Mouse (Mus musculus): ENCODE data around the gene Fgfr2.

The Fgfr2 gene

DNA sequence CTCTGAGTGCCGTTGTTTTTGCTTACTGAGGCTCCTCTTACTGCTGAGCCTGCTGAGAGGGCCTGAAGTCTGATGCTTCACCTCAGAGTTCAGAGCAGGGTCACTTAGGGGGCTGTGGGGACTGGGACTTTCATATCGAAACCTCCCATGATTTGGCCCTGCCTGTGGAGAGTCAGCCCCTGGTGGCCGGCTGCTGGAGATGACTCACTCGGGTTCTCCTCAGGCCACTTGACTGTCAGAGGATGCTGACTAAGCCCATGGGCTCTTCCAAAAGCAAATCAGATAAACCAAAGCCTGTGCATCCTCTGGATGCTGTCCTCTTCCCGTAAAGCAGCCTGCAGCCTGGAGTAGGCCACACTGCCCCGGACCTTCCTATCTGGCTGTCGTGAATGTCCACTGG, 2154.6 kb downstream of the Fgfr2 start:
- DNase-seq (ENCODE audit: low read depth): peak; percentile 75

DNA sequence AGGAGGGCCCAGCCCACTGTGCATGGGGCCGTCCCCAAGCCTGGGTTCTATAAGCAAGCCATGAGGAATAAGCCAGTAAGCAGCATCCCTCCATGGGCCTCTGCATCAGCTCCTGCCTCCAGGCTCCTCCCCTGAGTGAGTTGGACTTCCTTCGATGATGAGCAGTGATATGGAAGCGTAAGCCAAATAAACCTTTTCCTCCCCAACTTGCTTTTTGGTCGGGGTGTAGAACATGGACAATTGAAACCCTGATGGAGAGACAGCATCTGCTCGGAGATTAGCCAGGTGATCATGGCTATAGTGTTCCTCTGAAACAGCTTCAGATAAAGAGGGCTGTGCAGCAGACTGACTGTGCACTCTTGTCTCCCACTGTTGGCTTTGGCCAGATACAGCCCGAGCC, 2155.2 kb downstream of the Fgfr2 start:
- DNase-seq (ENCODE audit: low read depth): no peak

- DNase-seq (ENCODE audit: low read depth): no peak
Observed at GRCm38 (mm10) chr7:130966876-130967275, 2156.3 kb downstream of the Fgfr2 start.

- no peak for DNase-seq (ENCODE audit: low read depth)
Observed at GRCm38 (mm10) chr7:130966451-130966850, 2156.7 kb downstream of the Fgfr2 start.

DNA sequence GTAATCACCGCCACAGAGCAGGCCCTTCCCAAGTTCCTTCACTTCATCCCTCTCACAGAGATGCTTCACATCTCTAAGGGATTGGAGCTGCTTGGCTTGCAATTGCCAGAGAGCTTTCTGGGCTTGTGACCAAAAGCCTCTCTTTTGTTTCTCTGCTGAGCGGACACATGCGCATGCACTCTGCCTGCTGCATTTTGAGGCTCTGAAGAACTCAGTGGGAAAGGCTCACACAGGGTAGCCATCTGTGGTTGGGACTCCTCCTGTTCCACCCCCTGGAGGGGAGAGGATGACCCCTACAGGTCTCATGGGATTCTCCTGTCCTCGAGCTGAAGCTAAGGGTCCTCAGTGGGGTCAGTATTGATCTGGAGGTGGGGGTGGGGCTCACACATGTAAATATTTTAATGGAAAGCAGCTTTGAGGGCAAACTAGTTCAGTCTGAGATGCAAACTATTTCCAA, 2157.2 kb downstream of the Fgfr2 start:
- DNase-seq (ENCODE audit: low read depth): no peak

DNA sequence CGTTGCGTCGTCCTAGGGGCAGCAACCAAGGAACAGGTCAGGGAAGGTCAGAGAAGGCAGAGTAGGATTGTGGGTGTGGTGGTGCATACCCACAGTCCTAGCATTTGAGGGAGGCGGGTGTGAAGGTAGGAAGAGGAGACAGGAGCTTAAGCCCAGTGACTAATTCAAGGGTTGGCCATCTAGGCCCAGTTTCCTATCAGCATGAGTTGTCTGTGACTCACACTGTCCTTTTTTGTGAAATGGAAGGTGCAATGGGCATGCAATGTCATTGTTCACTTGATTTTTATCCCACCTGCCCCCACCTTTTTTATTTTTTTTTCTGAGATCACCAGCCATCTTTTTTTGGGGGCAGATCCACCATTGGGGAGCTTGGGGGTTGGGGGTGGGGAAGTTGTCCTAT, 2157.8 kb downstream of the Fgfr2 start:
- peak; percentile 84 for DNase-seq (ENCODE audit: low read depth)

DNA sequence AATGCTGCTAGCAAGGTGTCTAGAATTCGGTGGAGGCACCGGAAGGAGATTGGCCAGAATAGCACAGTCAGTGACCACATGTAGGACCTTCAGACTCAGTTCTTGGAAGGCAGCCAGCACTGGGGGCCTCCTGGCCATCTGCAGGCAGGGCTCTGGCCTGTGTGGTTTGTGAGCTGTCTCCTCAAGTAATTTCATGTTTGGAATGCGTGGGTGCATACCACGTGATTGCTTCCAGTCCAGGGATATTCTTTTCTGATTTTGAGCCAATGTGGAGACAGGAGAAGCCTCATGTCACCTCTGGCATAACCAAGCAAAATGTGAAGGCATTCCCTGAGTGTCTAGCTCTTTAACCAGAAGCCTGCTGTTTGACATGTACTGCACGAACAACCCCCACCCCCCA, 2158.5 kb downstream of the Fgfr2 start:
- DNase-seq (ENCODE audit: low read depth): peak; percentile 89

DNA sequence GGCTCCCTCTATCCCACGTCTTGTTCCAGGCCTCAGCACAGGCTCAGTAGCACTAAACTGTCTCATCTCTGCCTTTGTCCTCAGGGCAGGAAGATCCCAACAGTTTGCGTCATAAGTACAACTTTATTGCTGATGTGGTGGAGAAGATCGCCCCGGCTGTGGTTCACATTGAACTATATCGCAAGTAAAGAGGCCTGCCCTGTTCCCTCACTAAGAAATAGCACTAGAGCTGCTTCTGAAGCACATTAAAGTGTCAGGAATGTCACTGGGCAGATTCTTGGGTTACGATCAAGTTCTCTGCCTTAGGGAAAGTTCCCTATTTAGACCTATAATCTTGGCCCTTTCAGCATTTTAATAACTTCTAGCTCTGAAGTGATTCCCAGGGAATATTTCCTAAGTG, 2161.7 kb downstream of the Fgfr2 start:
- DNase-seq (ENCODE audit: low read depth): no peak

DNA sequence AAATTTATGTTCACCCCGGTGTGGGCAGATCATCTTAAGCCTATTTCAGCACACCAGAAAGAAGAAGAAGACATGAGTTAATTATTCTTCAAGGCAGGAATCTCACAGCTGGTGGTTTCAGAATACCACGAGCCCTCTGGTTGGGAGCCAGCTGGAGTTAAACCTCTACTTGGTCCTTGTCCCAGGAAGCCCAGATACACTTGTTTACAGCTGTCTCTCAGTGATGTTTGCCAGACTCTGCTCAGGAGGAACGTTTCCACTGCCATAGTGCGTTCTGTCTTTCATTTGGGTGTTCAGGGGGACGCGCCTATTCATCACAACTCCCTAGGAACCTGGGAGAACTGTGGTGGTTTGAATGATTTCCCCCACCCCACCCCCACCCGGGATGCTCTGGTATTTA, 2163.3 kb downstream of the Fgfr2 start:
- DNase-seq (ENCODE audit: low read depth): no peak

GRCm38 (mm10) chr7:130958551-130958950, 2164.6 kb downstream of the Fgfr2 start:
- DNase-seq (ENCODE audit: low read depth): no peak

DNA sequence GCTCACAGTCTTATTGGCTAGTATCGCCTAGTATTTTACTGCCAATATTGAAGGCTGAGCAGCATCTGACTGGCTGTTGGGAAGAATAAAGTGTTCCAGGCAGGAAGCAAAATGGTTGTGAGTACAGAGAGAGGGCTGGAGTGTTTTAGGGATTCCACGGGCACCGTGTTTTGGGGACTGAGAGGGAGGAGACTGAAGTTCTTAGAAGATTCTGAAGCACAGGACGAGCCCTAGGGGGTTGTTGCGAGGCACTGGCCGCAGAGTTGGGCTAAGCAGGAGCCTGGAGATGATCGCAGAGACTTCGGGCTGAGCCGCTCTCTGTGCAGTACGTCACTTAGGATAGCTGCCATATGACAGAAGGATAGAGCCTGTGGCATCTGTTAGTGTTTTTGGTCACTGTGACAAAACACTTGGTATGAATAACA, 2169.0 kb downstream of the Fgfr2 start:
- no peak for DNase-seq (ENCODE audit: low read depth)

GRCm38 (mm10) chr7:130953376-130953775, 2169.8 kb downstream of the Fgfr2 start:
- DNase-seq (ENCODE audit: low read depth): no peak

DNA sequence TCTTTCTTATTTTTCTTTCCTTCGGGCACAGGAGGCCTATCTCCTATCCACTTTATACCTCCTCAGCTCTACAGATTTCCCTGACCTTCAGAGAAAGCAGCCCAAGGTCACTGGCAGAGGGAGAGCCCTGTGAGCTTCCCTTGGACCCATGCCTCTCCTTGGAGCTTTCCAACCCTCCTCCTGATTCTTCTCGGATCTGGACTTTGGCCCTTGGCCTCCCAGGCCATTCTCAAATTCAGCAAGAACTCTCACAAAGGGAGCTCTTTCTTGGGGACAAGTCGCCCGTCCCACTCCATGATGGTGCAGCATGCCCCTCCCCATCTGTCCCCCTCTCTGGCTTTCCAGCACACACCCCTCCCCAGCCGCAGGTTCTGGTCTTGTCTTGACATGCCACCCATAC, 2172.1 kb downstream of the Fgfr2 start:
- DNase-seq (ENCODE audit: low read depth): no peak

GRCm38 (mm10) chr7:130950482-130950881, 2172.7 kb downstream of the Fgfr2 start:
- DNase-seq (ENCODE audit: low read depth): no peak

- no peak for DNase-seq (ENCODE audit: low read depth)
Observed at GRCm38 (mm10) chr7:130949331-130949751, 2173.8 kb downstream of the Fgfr2 start.

DNA sequence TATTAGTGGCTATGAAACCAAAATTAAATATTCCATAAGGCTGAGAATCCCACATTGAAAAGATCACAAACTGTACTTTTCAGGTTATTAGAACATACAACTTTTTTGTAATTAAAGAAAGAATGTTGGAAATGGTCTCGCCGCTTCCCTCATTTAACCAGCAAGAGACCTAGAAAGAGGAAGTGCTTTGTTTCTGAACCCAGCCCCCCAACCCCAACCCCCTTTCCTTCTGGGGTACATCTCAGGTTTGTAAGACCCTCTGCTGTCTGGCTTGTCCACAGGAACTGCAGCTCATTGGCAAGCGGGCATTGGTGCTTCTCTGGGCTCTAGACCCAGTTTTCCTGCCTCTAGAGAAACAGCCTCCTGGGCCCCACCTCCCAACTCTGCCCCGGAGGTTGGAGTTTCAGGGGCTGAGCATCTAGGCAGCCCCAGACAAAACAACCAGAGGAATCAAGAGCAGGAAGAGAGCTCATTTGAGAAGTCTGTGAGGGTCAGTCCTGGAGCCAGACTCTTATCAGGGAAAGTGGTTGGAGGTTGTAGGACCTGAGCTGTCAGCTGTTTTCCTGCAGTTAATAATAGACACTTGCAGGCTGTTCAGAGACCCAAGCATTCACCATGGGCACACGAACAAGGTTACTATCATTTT, 2174.5 kb downstream of the Fgfr2 start:
- peak; percentile 26 for DNase-seq (ENCODE audit: low read depth)

DNA sequence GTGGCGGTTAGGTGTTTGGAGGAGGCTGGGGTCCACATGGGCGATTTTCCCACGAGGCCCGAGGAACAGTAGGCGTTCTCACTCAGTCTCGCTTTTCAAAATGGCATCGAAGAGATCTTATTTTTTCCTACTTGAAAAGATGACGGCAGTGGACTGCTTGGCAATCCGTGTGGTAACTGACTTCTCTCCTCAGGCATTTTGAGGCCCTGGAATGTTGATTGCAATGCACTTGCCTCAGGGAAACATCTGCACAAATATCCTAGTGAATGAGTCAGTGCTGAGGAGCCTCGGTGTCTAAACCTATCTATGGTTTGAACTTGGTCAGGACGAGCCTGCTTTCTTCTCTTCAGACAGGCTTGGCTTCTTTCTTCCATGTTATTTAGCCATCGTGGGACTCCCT, 2176.8 kb downstream of the Fgfr2 start:
- no peak for DNase-seq (ENCODE audit: low read depth)

DNA sequence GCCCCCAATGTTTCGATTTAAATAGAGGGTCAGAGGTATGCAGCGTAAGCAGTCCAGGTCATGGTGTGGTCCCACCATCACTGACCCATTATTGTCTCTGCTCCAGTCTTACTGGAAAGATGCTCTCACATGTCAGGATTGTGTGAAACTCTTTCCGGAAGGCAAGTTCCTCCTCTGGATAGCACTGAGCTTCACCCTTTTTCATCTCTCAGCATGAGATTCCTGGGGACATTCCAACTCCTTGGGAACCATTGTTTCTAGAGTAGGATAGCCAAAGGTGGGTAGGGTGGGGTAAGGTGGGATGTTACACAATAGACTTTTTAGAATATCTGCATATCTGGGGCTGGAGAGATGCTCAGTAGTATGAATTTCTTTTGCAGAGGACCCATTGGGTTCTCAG, 2177.4 kb downstream of the Fgfr2 start:
- no peak for DNase-seq (ENCODE audit: low read depth)

GRCm38 (mm10) chr7:130944766-130945475, 2178.2 kb downstream of the Fgfr2 start:
- no peak for DNase-seq (ENCODE audit: low read depth)

DNA sequence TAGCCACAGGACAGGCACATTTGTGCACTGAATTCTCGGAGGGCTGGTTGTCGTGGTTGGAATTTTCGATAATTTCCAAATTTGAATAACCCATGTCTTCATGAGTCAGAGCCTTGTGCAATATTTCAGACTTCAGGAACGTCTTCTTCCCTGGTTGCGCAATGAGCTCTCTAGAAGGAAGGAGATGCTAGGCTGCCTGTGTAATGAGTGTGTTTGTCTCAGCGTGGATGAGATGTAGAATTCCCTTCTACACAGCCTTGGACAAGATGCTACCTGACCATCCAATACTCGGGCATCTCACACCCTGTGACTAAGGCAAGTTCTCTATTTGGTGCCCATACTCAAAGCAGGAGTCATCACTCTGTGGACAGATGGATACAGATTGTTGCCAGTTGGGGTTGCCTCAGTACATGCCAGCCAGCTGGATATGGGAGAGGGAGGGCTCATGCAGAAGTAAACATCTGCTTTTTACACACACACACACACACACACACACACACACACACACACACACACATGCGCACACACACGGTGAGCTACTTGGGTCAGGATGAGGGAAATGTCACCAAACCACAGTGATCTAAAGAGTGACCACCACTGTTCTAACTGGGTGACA, 2179.8 kb downstream of the Fgfr2 start:
- DNase-seq (ENCODE audit: low read depth): peak; percentile 83

- no peak for DNase-seq (ENCODE audit: low read depth)
Observed at GRCm38 (mm10) chr7:130940733-130941132, 2182.4 kb downstream of the Fgfr2 start.

GRCm38 (mm10) chr7:130938896-130939295, 2184.3 kb downstream of the Fgfr2 start:
- DNase-seq (ENCODE audit: low read depth): no peak

- DNase-seq (ENCODE audit: low read depth): no peak
Observed at GRCm38 (mm10) chr7:130938005-130938404, 2185.1 kb downstream of the Fgfr2 start.

Data from 416B (cell line).